Mouse (Mus musculus) brain, adult 2 months (tissue): ENCODE measurements at regions not wholly inside any gene's neighbourhood (a gene's known extent, or its start where the extent isn't known, plus 50 kb on each side); places are given as distances from the start of the nearest gene placed in this dataset.

Source experiments
- DNase-seq: peaks from one replicate; pipeline ENCODE4 v3.0.0; 2011; ENCODE audit warnings: low read depth, low spot score

- DNase-seq = peak; percentile 59
These were observed 165.4 kb downstream of the Cd47 start for GRCm38 (mm10) chr16:49965528-49966250.

DNA sequence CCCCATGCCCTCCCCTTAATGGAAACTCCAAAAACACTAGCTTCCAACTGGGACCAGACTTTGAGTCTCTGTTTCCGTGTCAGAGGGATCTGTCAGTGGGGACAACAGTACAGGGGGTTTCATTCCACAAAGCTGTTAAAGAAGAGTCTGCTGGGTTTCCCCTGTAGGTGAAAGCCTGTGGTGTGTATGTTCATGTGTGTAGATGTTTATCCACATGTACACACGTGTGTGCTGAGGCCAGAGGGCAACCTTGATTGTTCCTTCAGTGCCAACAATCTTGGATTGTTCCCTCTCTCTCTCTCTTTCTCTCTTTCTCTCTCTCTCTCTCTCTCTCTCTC is 165.9 kb downstream of the Cd47 start:
- DNase-seq = no peak

DNA sequence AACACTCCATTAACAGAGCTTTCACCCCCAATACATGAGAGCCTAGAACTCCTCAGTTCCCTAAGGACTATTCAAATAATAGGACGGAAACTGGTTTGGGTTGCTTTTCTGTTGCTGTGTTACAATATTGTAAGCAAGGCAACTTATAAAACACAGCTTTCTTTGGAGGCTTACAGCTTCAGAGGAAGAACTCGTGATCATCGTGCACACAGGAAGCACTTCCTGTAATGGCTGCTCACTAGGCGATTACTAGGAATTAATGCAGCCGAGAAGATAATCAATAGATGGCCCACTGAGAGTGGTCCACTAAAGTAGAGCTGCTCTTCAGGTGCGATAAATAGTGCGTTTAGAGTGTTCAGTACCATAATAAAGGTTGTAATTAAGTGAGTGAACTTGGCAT is 166.8 kb downstream of the Cd47 start:
- no peak for DNase-seq

- no peak for DNase-seq
These were observed 168.0 kb downstream of the Cd47 start for GRCm38 (mm10) chr16:49968291-49968870.

- DNase-seq = no peak
These were observed 168.7 kb downstream of the Cd47 start for GRCm38 (mm10) chr16:49969035-49969434.

DNA sequence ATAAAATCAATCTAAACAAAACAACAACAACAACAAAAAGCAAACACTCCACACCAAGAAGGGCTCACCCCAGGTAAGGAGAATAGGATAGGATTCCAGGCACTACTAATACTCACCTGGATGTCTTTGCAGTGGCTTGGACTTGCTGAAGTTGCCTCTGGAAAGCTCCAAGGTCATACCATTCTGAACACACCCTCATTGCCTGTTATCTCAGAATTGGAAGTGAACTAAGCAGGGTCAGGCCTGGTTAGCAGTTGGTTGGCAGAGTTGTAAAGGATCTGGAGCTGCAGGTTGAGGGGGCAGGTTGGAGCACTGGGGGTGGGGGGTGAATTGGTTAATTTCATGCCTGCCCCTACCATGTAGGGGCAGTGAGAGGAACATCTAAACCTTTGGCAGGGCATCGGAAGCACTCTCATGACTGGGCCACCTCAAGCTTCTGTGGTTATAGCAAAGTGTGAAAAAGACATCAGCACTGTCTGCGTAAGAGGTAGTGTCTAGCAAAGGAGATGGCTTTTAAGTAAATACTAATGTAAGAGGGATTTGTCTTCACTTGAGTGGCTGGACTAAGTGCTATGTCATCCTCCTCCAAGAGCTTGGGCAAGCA is 169.5 kb downstream of the Cd47 start:
- DNase-seq = no peak

DNA sequence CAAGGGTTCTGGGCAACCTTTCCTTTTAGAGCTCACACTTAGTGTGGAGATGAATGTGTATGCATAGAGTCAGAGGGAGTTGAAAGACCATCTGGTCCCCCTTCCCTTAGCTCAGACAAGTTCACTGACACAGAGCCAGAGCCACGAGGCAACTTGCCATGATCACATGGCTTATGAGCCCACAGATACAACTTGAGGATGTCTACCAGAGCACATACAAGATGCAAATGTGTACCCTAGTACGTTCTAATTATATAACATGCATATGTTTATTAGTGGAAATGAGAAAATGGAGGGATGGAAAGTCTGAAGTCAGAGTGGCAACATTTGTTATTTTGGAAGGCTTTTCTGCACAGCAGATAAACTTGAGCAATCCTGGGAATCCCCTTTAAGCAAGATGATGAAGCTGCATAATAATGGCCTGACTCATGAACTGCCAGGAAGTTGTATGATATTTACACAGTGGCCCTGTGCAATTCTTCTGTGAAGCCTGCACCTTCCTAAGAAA is 170.0 kb downstream of the Cd47 start:
- peak; percentile 55 for DNase-seq

- DNase-seq = no peak
These were observed 170.8 kb downstream of the Cd47 start for GRCm38 (mm10) chr16:49971141-49971555.

GRCm38 (mm10) chr16:49977276-49977675 is 176.9 kb downstream of the Cd47 start:
- no peak for DNase-seq

DNA sequence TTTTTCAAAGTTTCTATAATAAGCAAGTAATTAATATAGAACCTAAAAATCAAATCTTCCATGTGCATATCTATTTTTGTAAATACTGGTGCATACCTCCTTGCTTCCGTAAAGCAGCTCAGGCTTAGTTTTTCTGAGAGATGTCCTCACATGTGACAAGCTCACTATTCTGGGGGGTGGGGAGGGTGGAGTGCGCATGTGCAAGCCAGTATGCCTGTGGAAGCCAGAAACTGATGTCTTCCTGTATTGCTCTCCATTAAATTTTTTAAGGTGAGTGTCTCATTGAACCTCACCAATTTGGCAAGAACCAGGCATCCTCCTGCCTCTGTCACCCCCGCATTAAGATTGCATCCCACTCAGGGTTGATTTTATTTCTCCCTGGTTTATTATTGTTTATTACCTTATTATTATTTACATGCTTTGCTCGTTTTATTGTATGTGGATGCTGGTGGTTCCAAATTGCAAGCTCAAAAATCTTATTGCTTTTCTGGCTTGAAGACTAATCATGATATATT is 179.2 kb downstream of the Cd47 start:
- peak; percentile 46 for DNase-seq

DNA sequence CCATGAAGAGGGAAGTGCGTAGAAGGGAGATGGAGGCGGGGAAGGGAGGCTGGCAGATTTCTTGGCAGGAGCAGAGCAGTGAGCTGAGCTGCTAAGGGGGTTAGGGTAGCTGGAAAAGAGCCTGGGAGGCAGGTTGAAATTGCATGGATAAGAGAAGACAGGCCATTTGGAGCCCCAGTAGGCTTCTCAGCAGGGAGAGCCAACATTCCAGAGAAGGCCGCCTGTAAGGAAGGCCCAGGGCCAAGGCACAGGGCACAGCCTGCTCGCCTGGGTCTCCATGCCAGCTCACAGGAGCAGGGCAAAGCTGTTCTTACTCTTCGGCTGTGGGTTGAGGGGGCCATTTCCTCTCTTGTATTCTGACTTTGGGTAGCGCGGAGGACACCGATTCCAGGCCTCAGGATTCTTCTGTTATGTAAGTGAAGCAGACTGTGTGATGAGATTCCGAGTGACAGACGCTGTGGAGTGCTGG is 179.9 kb downstream of the Cd47 start:
- DNase-seq = peak; percentile 99

GRCm38 (mm10) chr16:49982180-49982579 is 181.8 kb downstream of the Cd47 start:
- DNase-seq = peak; percentile 52

GRCm38 (mm10) chr16:49985082-49986076 is 185.0 kb downstream of the Cd47 start:
- no peak for DNase-seq

DNA sequence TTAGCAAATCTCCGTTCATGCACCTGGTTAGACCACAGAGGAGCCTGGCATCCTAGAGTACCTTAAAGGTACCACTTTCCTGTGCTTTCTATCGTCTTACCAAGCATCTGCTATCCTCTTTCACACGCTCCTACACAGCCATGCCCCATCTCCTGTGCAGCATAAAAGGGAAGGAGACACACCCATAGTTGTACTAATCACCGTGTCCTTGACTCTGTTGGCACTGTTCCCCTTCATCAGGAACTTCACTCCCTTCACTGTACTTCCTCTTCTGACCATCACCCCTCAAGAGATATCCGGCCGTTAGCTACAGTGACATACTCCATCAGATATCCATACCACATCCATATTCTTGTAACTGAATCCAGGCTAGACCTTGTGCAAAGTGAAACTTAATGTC is 186.6 kb downstream of the Cd47 start:
- DNase-seq = no peak

GRCm38 (mm10) chr16:49995822-49996221 is 195.5 kb downstream of the Cd47 start:
- DNase-seq = peak; percentile 31

GRCm38 (mm10) chr16:49996593-49996992 is 196.3 kb downstream of the Cd47 start:
- no peak for DNase-seq

- peak; percentile 27 for DNase-seq
These were observed 196.7 kb downstream of the Cd47 start for GRCm38 (mm10) chr16:49997040-49997439.

- no peak for DNase-seq
These were observed 200.5 kb downstream of the Cd47 start for GRCm38 (mm10) chr16:50000805-50001204.

DNA sequence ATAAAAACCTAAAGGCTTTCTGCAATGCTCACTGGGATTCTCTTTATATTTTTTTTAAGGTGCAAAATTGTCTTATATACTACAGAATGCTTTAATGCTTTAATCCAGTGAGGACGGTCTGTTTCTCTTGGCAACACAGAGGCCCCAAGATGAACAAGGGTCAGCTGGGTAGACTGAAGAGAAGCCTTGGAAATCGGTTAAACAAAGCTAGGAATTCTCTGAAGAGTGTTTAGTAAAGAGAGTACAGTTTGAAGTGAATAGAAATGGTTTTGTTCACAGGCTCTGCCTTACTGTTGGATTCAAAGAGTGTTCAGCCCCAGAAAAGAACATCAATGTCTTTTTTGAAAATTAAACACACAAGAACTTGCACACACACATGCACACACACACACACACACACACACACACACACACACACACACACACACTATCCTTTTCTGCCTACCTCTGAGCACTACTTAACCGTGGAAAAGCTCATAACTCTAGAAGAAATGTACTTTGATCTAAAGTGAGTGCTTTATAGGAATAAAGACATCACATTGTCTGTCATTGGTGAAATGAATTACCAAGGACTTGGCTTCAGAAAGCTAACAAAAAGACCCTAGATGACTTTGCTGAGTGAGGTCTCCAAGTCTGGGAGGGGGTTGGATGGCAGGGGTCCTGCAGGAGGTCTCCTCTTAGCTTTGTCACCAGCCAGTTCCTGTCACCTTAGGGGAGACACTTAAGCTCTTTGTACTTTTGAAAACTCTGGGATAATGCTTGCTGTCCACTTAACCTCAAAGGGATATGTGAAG is 201.5 kb downstream of the Cd47 start:
- DNase-seq = no peak

GRCm38 (mm10) chr16:50002456-50002788 is 202.1 kb downstream of the Cd47 start:
- DNase-seq = no peak

GRCm38 (mm10) chr16:50009046-50009445 is 208.7 kb downstream of the Cd47 start:
- no peak for DNase-seq
